Mouse (Mus musculus) liver, embryonic 16.5 days (tissue): ENCODE measurements around the gene Olfr1513. TPM values are rescaled to one million over a fixed set of nuclear protein-coding genes. Genes with fewer than 3 reads are reported as not detected.
"Not testable (repeated sequence)": the region's sequence is repeated elsewhere in the genome, so short reads cannot be mapped to it uniquely, and the experiment has no call there.

ENCODE experiments used
- ATAC-seq: fragments of 200-750 bp; cut with Nextera tagmentation; 2 replicates; pipeline ENCODE4 v1.8.0; 2017; ENCODE audit warnings: low read depth, mild to moderate bottlenecking, moderate number of reproducible peaks, moderate library complexity
- H3K27ac ChIP-seq: fragments of 300-500 bp; sonication (generic); 2 replicates; pipeline ENCODE4 v1.5.1; 2014; ENCODE audit warnings: mild to moderate bottlenecking, low read length
- H3K27me3 ChIP-seq: fragments of 300-500 bp; sonication (generic); 2 replicates; pipeline ENCODE4 v1.6.1; 2014; ENCODE audit warnings: low read depth, low read length, mixed read lengths; ENCODE audit not compliant: control insufficient read depth, insufficient read depth
- H3K36me3 ChIP-seq: fragments of 300-500 bp; sonication (generic); 2 replicates; pipeline ENCODE4 v1.6.1; 2014; ENCODE audit warnings: mild to moderate bottlenecking; ENCODE audit not compliant: control insufficient read depth, insufficient read depth
- H3K4me1 ChIP-seq: fragments of 300-500 bp; sonication (generic); 2 replicates; pipeline ENCODE4 v1.6.1; 2014; ENCODE audit warnings: low read depth, low read length, mixed read lengths; ENCODE audit not compliant: control insufficient read depth
- H3K4me2 ChIP-seq: fragments of 300-500 bp; sonication (generic); 2 replicates; pipeline ENCODE4 v1.6.1; 2014; ENCODE audit warnings: low read depth, low read length, mixed read lengths
- H3K4me3 ChIP-seq: fragments of 300-500 bp; sonication (generic); 2 replicates; pipeline ENCODE4 v1.5.1; 2014; ENCODE audit warnings: low read depth, mild to moderate bottlenecking, low read length
- H3K9ac ChIP-seq: fragments of 300-500 bp; sonication (generic); 2 replicates; pipeline ENCODE4 v1.6.1; 2014; ENCODE audit warnings: low read depth, low read length
- H3K9me3 ChIP-seq: fragments of 300-500 bp; sonication (generic); replicated peaks from 2 replicates; pipeline ENCODE4 v1.6.1; 2016; ENCODE audit warnings: low read length; ENCODE audit not compliant: control insufficient read depth
- WGBS: fragments of 180-500 bp; shearing (Covaris S2); extraction: QIAGEN DNeasy Blood & Tissue Kit; methylation state at CpG from one replicate; pipeline ENCODE4 v1.1.7; 2014; ENCODE audit not compliant: insufficient replicate concordance; 5-methylcytosine and 5-hydroxymethylcytosine counted together
- polyA plus RNA-seq: library from polyadenylated mRNA; unstranded; fragments of >200 nt; fragmentation: Nextera tagmentation; extraction: Ambion mirVana; gene quantifications from 2 replicates; pipeline ENCODE4 v1.2.1, GENCODE M21; 2015

The Olfr1513 gene
- polyA plus RNA-seq, 1 experiment from 2014 or later: not detected

DNA sequence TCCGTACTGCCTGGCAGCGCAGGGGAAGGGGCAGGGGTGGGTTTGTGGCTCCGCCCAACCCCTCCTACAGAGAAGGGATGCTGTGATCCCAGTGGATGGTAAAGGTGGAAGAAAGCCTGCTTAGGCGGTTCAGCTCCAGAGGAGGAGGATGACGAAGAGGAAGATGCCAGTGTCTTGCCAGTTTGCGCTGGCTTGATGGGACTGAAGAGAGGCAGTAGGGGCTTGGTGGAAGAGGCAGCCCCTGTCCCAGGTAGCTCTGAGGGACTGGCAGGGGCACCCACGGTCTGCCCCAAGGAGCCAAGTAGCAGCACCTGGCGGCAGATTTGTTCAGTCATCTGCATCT lies 41.4 kb downstream of the Olfr1513 start:
- Histone ChIP-seq H3K9me3 (no peaks in the 10 kb centered on the region), H3K27ac (no peak overlapping the region), H3K4me1 (peaks cover 7% of the 10 kb centered on the region), H3K4me3 (no peak overlapping the region), H3K4me2 (peak overlapping the region; percentile 24), H3K27me3 (peaks cover 34% of the 10 kb centered on the region), H3K36me3 (no peaks in the 10 kb centered on the region), H3K9ac (no peak overlapping the region)
- ATAC-seq: no peak
- WGBS: 49% methylated on average over 8 of the region's 8 CpGs

DNA sequence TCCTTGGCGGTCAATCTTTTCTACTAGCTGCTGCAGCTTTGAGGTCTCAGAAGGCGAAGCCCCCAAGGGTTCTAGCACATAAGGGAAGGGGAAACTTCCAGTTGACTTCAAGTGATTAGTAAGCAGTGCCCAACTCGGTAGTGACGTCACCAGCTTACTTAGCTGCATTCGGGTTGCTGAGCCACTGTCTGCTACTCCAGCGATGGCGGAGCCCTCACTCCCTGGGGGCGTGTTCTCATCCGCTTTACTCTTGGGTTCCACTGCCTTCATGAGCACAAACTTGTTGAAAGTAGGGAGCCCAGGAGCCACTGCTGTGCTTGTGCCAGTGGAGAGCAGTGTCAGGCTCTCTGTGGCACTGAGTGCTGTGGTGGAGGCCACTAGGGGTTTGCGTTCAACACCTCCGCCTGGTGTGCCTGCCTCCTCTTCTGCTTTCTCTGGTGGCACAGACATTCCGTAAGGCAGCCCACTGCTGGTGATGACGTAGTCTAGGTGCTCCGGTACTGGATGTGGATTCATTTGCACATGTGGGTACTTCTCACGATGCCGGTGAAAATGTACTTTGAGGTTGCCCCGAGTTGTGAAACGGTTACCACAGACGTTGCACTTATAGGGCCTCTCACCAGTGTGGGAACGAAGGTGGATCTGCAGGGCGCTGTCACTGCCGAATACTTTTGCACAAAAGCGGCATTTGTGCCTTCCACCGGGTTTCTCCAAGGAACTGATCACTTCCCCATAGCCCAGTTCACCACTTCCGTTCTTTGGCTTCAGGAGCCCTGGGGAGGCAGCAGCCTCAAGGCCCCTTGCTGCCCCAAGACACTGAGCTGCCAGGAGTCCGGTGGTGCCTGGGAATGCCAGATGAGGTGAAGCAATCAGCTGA lies 42.0 kb downstream of the Olfr1513 start:
- peaks cover 7% of the 10 kb centered on the region for H3K4me1 ChIP-seq
- H3K36me3 ChIP-seq: no peaks in the 10 kb centered on the region
- WGBS: 60% methylated on average over 26 of the region's 26 CpGs
- H3K27me3 ChIP-seq: peaks cover 34% of the 10 kb centered on the region
- no peaks in the 10 kb centered on the region for H3K9me3 ChIP-seq
- ATAC-seq: no peak
- H3K4me3 ChIP-seq: no peak overlapping the region
- no peak overlapping the region for H3K9ac ChIP-seq
- H3K27ac ChIP-seq: no peak overlapping the region
- peak overlapping the region; percentile 24 for H3K4me2 ChIP-seq

DNA sequence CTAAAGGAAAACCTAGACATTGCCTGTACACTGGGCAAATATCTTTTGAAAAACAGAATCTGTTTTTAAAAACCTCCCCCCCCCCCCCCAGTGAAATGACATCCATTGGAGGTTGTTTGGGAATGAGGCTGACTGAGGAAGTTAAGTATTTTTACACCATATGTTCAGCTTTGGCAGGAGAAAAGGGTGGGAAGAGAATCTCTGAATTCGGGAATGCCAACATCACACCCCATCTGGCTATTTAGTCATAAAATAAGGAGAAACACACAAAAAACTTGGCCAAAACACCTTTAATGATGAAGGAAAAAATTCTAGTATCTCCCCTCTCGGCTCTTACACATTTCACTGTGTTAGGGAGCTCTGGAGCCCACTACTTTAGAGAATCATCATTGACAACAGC lies 45.3 kb downstream of the Olfr1513 start:
- no peak overlapping the region for H3K9ac ChIP-seq
- H3K27me3 ChIP-seq: peaks cover 23% of the 10 kb centered on the region
- no peak overlapping the region for H3K4me2 ChIP-seq
- no peak for ATAC-seq
- H3K4me1 ChIP-seq: peaks cover 17% of the 10 kb centered on the region
- H3K9me3 ChIP-seq: no peaks in the 10 kb centered on the region
- H3K36me3 ChIP-seq: no peaks in the 10 kb centered on the region
- H3K4me3 ChIP-seq: no peak overlapping the region
- 64% methylated on average over 2 of the region's 2 CpGs for WGBS
- H3K27ac ChIP-seq: no peak overlapping the region

DNA sequence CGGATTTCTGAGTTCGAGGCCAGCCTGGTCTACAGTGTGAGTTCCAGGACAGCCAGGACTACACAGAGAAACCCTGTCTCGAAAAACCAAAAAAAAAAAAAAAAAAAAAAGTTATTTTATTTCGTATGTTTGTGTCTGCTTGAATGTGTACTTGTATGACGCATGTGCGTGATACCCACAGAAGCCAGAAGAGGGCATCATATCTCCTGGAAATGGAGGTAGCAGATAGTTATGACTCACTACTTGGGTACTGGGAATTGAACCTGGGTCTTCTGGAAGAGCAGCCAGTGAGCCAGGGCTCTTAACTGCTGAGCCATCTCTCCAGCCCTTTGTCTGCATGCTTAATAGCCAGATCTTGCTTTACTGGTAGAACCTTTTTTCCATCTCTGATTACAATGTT lies 45.9 kb downstream of the Olfr1513 start:
- H3K4me3 ChIP-seq, ATAC-seq, H3K27ac ChIP-seq, H3K4me2 ChIP-seq, H3K36me3 ChIP-seq, H3K9ac ChIP-seq, H3K9me3 ChIP-seq: not testable (repeated sequence)
- WGBS: 80% methylated on average over 5 of the region's 6 CpGs
- Histone ChIP-seq H3K27me3 (peaks cover 17% of the 10 kb centered on the region), H3K4me1 (peaks cover 19% of the 10 kb centered on the region)

DNA sequence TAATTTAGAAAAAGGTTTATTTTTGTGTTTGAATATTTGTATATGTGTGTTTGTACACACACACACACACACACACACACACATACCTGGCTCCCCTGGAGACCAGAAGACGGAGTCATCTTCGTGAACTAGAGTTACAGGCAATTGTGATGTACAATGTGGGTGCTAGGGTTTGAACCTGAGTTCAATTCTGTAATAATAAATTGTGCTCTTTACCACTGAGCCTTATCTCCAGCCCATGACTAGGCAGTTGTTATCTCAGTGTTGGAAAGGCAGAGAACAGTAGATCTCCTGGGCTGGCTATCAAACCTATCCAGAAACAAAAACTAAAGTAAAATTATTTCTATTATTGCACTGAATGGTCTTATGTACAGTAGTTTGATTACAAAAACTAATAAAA lies 50.1 kb downstream of the Olfr1513 start:
- Histone ChIP-seq H3K9me3 (no peaks in the 10 kb centered on the region), H3K4me2 (peak overlapping the region; percentile 49), H3K36me3 (no peaks in the 10 kb centered on the region), H3K4me1 (peaks cover 22% of the 10 kb centered on the region), H3K9ac (no peak overlapping the region), H3K4me3 (no peak overlapping the region), H3K27ac (peak overlapping the region; percentile 74), H3K27me3 (no peaks in the 10 kb centered on the region)
- ATAC-seq: peak; percentile 37
- WGBS: 61% methylated on average over 2 of the region's 2 CpGs

DNA sequence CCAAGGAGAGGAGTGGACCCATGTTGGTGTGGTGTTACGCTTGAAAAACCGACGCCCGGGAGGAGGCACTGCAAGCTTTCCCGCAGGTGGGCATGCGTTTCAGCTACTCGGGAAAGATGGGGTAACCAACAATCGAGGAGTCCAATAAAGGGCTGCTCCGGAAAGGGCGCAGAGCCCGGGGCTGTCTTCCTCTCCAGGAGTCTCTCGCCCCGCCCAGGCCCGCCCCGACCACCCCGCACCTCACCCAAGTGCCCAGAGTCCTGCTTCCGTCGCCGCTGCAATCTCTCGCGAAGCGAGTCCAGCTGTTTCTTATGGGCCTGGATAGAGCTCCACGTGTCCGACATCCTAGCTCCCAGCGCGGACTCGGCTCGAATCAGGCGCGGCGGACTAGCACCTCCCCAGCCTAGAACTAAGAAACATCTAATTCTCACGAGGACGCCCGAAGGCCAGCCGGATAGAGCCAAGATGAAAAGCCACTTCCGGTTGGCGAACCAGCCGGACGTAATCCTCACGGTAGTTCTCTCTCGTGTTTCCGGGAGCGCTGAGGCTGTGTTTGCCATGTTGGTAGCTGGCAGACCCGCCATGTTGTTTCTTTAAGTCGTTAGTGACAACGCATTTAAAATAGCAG lies 51.5 kb downstream of the Olfr1513 start, which contains the start of gene Mettl3:
Mettl3 (minus strand) TSS at position 485 of the 628 bp plus-strand sequence.
- Histone ChIP-seq H3K4me3 (peak within 1 kb of the TSS; percentile 70), H3K27me3 (no peaks in the 10 kb centered on the region), H3K9me3 (no peaks in the 10 kb centered on the region), H3K9ac (peak within 1 kb of the TSS; percentile 69), H3K27ac (peak within 1 kb of the TSS; percentile 89), H3K36me3 (peaks cover 5% of the 10 kb centered on the region; the same call in 1 of the 2 replicates), H3K4me1 (peaks cover 22% of the 10 kb centered on the region), H3K4me2 (peak within 1 kb of the TSS; percentile 86)
- whole genome bisulfite sequencing: under 1% methylated on average over 46 of the region's 46 CpGs
- ATAC-seq: peak; percentile 92

DNA sequence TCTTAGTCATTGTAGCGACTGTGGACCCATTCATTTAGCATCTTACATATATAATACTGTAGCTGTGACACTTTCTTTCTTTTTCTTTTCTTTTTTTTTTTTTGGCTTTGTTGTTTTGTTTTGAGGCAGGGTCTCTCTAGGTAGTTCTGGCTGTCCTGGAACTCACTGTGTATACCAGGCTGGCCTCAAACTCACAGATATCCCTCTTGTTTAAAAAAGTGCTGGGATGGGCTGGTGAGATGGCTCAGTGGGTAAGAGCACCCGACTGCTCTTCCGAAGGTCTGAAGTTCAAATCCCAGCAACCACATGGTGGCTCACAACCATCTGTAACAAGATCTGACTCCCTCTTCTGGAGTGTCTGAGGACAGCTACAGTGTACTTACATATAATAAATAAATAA lies 52.7 kb downstream of the Olfr1513 start:
- H3K27me3 ChIP-seq, H3K27ac ChIP-seq, H3K9ac ChIP-seq, ATAC-seq, H3K9me3 ChIP-seq, H3K4me3 ChIP-seq: not testable (repeated sequence)
- H3K4me2 ChIP-seq: peak overlapping the region; percentile 86; the same call in 1 of the 2 replicates
- peaks cover 18% of the 10 kb centered on the region for H3K4me1 ChIP-seq
- peaks cover 14% of the 10 kb centered on the region; the same call in 1 of the 2 replicates for H3K36me3 ChIP-seq
- WGBS: 80% methylated on average over 3 of the region's 3 CpGs
